Mouse (Mus musculus): ENCODE measurements around the gene Gm8882. TPM values are rescaled to one million over a fixed set of nuclear protein-coding genes. Genes with fewer than 3 reads are reported as not detected.
"Not testable (repeated sequence)": the region's sequence is repeated elsewhere in the genome, so short reads cannot be mapped to it uniquely, and the experiment has no call there.

Gene Gm8882
- polyA plus RNA-seq (2012; rRNA removed): not detected in 2 replicates

DNA sequence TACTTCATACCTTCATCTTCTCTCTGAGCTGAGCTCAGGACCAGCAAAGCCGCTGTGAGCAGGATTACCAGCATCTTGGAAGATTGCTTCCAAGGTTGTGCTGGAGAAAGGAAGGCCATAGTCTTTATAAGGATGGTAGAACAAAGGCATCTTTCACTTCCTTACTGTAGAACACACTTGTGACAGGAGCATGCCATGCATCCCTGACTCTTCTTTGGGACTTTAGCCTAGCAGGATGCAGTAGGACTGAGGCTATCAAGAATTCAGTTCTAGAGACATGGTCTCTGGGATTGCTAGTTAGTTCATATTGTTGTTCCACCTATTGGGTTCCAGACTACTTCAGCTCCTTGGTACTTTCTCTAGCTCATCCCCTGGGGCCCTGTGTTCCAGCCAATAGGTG is at the start of gene Gm8882:
TSS of gene Gm8882 (minus strand) at position 101 of the 400 bp plus-strand sequence.
- not testable (repeated sequence) for DNase-seq (ENCODE audit: low read depth, low spot score)
- WGBS: 84% methylated on average over 1 of the region's 1 CpGs

DNA sequence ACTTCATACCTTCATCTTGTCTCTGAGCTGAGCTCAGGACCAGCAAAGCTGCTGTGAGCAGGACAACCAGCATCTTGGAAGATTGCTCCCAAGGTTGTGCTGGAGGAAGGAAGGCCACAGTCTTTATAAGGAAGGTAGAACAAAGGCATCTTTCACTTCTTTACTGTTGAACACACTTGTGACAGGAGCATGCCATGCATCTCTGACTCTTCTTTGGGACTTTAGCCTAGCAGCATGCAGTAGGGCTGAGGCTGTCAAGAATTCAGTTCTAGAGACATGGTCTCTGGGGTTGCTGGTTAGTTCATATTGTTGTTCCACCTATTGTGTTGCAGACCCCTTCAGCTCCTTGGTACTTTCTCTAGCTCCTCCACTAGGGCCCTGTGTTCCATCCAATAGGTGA is 49.3 kb downstream of the Gm8882 start, which contains the start of gene Prpmp5:
TSS of gene Prpmp5 (minus strand) at position 101 of the 400 bp plus-strand sequence.
- not testable (repeated sequence) for DNase-seq (ENCODE audit: low read depth, low spot score)

Other genes starting within 250 kb of the Gm8882 start
- gene Prb1, start 153.6 kb downstream of the Gm8882 start, polyA plus RNA-seq (2012; rRNA removed): not detected in 2 replicates
- not detected in 2 replicates for gene Prpmp5, start 49.4 kb downstream of the Gm8882 start, polyA plus RNA-seq (2012; rRNA removed)
- gene Prh1, start 205.7 kb upstream of the Gm8882 start, polyA plus RNA-seq (2012; rRNA removed): not detected in 2 replicates
- gene Prp2, start 231.8 kb upstream of the Gm8882 start, polyA plus RNA-seq (2012; rRNA removed): not detected in 2 replicates